Mouse (Mus musculus): ENCODE data around the gene Phox2a.

Gene Phox2a

GRCm38 (mm10) chr7:101817861-101818401 is at the start of gene Phox2a:
Gene Phox2a, plus strand, starts transcription at chr7:101818313.
- no peak for DNase-seq

DNA sequence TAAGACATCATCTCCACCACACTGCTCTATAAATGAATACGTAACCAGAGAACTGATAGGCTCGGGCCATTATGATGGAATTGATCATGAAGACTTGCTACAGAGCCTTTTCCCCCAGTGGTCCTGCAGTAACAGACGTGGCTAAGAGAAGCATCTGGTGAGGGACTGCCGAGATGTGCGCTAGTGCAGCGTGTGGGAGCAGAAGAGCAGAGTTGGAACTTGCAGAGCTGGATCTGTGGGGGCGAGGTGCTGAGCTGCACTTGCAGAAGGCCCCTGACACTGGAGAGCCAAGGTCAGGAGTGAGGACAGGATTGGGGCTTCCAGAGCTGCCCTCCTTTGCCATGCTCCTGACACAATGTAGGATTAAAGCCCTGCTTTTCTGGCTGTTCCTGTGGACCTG is 48.1 kb upstream of the Phox2a start:
- no peak for DNase-seq

- DNase-seq: no peak
Measured at GRCm38 (mm10) chr7:101771604-101772003, 46.5 kb upstream of the Phox2a start.

DNA sequence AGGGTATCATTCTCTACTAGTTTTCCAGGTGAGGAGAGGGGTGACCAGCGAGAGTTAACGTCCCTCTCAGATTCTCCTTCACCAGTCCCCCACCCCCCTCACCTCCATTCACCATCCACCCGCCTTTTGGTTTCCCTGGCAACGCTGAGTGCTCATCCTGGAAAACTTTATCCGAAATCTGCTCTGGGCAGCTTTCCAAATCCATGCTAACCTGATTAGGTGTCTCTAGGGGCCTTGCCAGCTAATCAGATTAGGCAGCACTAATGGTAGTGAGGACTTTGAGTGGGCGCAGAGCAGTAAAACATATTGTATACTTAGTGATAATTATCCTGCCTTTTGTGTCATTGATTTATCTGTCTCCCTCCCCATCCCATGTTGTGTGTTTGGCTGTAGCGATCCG is 45.4 kb upstream of the Phox2a start:
- no peak for DNase-seq

DNA sequence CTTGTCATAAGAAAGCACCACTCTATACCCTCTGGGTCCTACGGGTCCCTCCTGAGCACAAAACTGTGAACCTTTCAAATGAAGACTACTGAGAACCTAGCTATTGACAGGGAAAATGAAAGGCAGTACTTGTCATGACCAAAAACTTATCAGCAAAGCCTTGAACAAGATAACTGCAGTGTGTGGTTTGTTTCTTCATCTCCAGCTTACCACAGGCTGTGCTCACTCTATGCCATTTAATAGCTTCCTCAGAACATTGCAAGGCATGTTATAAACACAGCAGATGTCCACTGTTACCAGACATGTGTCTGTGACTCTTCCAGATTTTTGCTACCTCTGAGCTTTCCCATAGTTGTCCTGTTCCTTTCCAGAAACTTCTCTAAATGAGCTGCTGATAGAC is 41.1 kb upstream of the Phox2a start:
- no peak for DNase-seq

DNA sequence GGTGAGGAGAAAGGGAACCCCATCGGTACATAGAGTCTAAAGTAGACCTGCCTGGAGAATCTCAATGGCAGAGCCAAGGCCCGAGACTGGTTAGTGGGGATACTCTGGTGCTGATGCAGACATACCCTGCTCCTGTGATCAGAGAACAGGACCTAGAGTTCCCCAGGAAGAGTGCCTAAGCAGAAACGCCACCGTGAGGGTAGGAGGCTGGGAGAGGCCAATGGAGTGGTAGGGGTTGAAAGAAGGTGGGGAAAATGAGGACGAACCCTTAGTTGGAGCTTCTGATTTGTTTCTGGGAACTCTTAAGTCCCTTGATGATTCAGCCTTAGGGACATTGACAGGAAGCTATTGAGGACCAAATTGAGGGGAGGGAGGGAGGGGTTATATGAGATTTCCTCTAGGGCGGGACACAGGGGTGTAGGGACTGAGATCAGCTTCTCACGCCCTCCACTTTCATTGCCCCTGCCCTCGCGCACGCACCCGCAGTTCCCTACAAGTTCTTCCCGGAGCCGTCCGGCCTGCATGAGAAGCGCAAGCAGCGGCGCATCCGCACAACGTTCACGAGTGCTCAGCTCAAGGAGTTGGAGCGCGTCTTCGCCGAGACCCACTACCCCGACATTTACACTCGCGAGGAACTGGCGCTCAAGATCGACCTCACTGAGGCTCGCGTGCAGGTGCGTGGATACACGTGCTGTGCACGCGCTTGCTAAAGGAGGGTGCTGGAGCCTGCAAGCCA is 2.4 kb downstream of the Phox2a start:
- DNase-seq: peak; percentile 12

DNA sequence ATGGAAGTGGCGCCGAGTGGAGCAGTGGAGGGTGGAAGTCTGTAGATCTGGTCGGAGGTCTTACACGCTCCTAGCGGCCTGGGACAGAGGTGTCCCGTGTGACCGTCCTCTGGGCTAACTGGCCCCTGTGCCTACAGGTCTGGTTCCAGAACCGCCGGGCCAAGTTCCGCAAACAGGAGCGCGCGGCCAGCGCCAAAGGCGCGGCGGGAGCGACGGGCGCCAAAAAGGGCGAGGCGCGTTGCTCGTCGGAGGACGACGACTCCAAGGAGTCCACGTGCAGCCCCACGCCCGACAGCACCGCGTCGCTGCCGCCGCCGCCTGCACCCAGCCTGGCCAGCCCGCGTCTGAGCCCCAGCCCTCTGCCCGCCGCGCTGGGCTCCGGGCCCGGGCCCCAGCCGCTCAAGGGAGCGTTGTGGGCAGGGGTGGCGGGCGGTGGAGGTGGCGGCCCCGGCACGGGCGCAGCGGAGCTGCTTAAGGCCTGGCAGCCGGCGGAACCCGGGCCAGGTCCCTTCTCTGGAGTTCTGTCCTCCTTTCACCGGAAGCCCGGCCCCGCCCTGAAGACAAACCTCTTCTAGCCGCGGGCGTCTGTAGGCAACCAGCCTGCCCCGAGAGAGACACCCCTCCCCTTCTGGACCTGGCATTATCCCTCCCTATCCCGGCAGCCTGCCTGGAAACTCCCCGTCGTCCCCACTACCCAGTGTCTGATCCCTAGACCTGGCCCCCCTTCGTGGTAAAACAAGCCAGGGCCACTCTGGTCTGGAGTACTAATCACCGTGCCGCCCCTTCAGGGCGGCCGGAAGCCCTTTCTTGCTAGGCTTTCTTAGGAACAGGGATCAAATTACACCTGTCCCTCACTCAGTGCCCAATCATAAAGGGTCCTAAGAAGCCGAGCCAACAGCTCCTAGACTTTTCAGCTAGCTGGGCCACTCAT is 3.7 kb downstream of the Phox2a start:
- DNase-seq: peak; percentile 21

- no peak for DNase-seq
Measured at GRCm38 (mm10) chr7:101822836-101823757, 5.0 kb downstream of the Phox2a start.

DNA sequence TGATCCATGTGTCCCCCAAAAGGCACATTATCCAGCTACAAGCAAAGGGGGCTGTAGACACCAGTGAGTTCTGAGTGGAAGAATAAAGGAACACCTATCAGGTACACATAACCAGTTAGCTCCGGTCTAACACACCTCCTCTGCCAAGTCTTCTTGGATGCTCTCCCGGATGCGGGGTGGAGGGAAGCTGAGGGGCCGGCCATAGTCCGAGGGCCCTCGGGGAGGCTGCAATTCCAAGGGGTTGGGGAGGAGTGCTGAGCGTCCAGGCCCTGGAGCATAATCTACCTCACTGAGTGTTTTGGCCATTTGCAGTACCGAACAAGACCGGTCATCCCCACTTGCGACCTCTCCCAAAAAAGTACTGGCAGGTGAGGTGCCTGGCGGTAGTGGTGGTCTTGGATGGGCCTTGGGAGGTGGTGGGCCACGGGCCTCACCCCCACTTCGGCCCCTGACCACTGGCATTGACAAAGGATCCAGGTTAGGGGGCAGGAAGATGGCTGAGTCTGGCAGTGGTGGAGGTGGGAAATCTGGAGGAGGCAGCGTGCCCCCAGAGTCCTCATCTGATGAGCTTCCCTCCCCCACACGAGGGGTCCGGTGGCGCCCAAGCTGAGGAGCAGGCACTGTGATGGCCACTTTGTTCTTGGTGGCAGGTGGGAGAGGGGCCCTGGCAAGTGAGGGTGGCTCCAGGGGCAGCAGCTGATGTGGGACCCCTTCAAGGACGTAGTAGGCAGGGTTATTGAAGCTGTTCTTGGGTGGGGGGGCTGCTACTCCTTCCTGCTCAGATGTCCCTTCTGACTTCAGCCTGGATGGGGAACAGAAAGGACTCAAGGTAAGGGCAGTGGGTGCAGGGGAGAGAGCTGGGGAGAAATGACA is 5.9 kb downstream of the Phox2a start:
- DNase-seq: no peak

DNA sequence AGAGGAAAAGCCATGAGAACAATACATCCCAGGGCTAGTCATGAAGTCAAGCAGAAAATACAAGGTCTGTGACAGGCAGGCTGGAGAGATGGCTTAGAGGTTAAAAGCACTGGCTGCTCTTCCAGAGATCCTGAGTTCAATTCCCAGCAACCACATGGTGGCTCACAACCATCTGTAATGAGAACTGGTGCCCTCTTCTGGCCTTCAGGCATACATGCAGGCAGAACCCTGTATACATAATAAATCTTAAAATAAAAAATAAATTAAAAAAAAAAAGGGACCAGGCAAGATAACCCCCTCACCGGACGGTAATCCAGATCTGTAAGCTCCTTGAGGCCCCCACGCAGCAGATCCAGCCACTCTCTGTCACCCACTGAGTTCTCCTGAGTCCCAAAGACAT is 12.3 kb downstream of the Phox2a start:
- DNase-seq: no peak

DNA sequence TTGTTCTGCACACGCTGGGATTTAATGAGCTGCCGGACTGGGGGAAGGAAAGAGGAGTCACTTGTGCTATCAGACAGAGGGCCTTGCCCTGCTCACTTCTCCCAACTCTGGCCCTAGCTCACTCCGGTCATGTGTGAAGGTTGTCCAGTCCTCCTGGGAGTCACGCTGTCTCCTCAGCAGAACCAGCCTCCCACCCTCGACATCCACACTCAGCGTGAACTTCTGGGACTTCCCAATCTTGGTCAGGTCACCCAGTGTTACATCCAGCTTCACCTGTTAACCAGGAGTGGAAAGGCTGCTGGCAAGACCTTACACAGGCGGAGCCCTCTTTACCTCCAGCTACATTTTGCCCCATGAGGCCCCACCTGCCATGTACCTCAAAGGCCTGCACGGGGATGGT is 13.3 kb downstream of the Phox2a start:
- no peak for DNase-seq

- no peak for DNase-seq
Measured at GRCm38 (mm10) chr7:101832372-101832771, 14.3 kb downstream of the Phox2a start.

DNA sequence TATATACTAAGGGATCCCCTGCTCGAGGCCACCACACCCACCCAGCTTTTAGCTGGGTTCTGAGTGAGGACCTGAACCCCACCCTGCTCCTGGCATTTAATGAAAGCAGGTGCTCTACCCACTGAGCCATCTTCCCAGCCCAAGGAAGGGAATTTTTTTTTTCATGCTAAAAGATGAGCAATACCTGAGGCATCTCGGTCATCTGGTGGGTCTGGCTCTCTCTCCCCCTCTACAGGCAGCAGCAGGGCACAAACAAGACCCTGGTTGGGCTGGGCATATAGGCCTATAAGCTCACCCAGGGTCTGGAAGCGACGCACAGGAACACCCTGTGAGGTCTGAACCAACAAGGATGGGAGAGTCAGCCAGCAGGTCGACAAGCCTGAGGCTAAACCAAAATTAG is 15.2 kb downstream of the Phox2a start:
- DNase-seq: no peak

GRCm38 (mm10) chr7:101833916-101834584 is 15.9 kb downstream of the Phox2a start:
- no peak for DNase-seq

DNA sequence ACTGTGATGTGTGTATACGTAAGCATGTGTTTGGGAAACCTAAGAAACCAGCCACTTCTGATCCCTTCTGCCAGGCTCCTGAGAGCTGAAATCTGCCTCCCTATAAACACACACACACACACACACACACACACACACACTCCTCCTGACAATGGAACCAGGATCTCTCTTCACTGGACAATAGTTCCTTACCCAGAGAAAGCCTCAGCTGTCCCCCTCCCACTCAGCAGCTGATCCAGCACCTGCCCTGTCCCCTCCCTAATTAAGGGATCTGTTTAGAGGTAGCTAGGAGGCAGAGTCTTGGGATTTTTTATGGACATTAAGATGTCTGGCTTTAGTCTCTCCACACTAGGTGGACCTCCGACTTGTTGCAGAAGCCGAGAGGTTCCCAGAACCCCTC is 16.8 kb downstream of the Phox2a start:
- no peak for DNase-seq

- DNase-seq: no peak
Measured at GRCm38 (mm10) chr7:101835457-101836109, 17.5 kb downstream of the Phox2a start.

- peak; percentile 62 for DNase-seq
Measured at GRCm38 (mm10) chr7:101836271-101837153, 18.4 kb downstream of the Phox2a start.

GRCm38 (mm10) chr7:101837154-101837605 is 19.1 kb downstream of the Phox2a start:
- DNase-seq: peak; percentile 14
